Mouse (Mus musculus) liver, embryonic 13.5 days (tissue): ENCODE measurements around the gene Ecel1. TPM values are rescaled to one million over a fixed set of nuclear protein-coding genes. Genes with fewer than 3 reads are reported as not detected.
A peak's percentile ranks its signal among the peaks of the same experiment; 100 is the strongest.

ENCODE experiments used
- ATAC-seq: fragments of 200-750 bp; cut with Nextera tagmentation; 2 replicates; pipeline ENCODE4 v1.8.0; 2017; ENCODE audit warnings: low read depth, mild to moderate bottlenecking, moderate number of reproducible peaks, moderate library complexity
- DNase-seq: peaks from one replicate; pipeline ENCODE4 v3.0.0; 2022
- H3K27ac ChIP-seq: fragments of 300-500 bp; sonication (generic); 2 replicates; pipeline ENCODE4 v1.5.1; 2015; ENCODE audit warnings: moderate library complexity, mild to moderate bottlenecking, inconsistent platforms
- H3K27me3 ChIP-seq: fragments of 300-500 bp; sonication (generic); 2 replicates; pipeline ENCODE4 v1.6.1; 2015; ENCODE audit warnings: mild to moderate bottlenecking, inconsistent platforms
- H3K36me3 ChIP-seq: fragments of 300-500 bp; sonication (generic); 2 replicates; pipeline ENCODE4 v1.6.1; 2015; ENCODE audit warnings: mild to moderate bottlenecking, inconsistent platforms
- H3K4me1 ChIP-seq: fragments of 300-500 bp; sonication (generic); replicated peaks from 2 replicates; pipeline ENCODE4 v1.6.1; 2015; ENCODE audit warnings: inconsistent platforms
- H3K4me2 ChIP-seq: fragments of 300-500 bp; sonication (generic); 2 replicates; pipeline ENCODE4 v1.6.1; 2015; ENCODE audit warnings: inconsistent platforms, mild to moderate bottlenecking, moderate library complexity
- H3K4me3 ChIP-seq: fragments of 300-500 bp; sonication (generic); replicated peaks from 2 replicates; pipeline ENCODE4 v1.5.1; 2015; ENCODE audit warnings: mild to moderate bottlenecking, inconsistent platforms
- H3K9ac ChIP-seq: fragments of 300-500 bp; sonication (generic); 2 replicates; pipeline ENCODE4 v1.6.1; 2015; ENCODE audit warnings: mild to moderate bottlenecking, inconsistent platforms
- H3K9me3 ChIP-seq: fragments of 300-500 bp; sonication (generic); replicated peaks from 2 replicates; pipeline ENCODE4 v1.6.1; 2016; ENCODE audit warnings: inconsistent platforms
- WGBS: fragments of 180-500 bp; shearing (Covaris S2); methylation state at CpG from one replicate; pipeline ENCODE4 v1.1.7; 2015; ENCODE audit not compliant: insufficient replicate concordance; 5-methylcytosine and 5-hydroxymethylcytosine counted together
- polyA plus RNA-seq: library from polyadenylated mRNA; unstranded; fragments of >200 nt; fragmentation: Nextera tagmentation; extraction: Ambion mirVana; gene quantifications from 2 replicates; pipeline ENCODE4 v1.2.1, GENCODE M21; 2015

The Ecel1 gene
- polyA plus RNA-seq, 1 experiment from 2014 or later = not detected

DNA sequence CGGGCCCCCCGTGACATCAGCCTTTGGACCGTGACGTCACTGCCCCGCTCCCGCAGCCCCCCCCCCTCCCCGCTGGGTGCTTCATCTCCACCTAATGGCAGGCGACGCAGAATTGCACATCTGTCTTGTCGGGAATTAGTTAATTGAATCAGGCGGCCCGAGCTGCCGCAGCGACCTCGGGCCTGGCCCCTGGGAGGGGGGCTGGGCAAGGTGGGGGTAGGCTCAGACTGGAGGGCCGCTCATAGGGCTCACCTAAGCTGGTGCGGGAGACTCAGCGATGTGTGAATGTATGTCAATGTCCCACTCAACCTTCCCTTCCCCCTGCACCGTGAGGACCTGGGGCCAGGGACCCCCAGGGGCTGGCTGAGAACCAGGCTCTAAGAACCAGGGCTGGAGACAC lies 14.1 kb upstream of the Ecel1 start:
- WGBS = 17% methylated on average over 18 of the region's 19 CpGs
- peaks cover 8% of the 10 kb centered on the region; the same call in 1 of the 2 replicates for H3K4me1 ChIP-seq
- H3K4me3 ChIP-seq = no peak overlapping the region
- DNase-seq = no peak
- no peak overlapping the region for H3K27ac ChIP-seq
- no peak overlapping the region for H3K9ac ChIP-seq
- peaks cover 81% of the 10 kb centered on the region for H3K27me3 ChIP-seq
- no peaks in the 10 kb centered on the region for H3K36me3 ChIP-seq
- H3K4me2 ChIP-seq = no peak overlapping the region
- no peaks in the 10 kb centered on the region for H3K9me3 ChIP-seq
- no peak for ATAC-seq

DNA sequence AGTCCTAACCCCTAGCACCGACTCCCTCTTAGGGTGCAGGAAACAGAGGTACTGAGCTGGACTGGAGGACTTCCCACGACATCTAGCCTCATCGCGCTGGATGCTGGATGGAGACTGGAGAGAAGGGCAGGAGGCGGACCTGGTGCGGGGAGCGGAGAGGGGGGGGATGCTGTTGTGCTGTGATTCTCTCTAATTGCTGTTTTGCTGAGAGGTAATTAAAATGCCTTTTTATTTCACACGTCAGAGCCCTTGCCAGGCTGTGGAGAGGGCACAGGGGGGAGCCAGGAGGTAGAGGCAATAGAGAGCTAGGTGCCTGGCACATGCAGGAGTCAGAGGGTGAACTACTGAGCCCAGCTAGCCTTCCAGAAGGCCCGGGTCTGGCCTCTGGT lies 8.5 kb upstream of the Ecel1 start:
- Histone ChIP-seq H3K4me1 (no peaks in the 10 kb centered on the region), H3K9me3 (no peaks in the 10 kb centered on the region), H3K4me3 (no peak overlapping the region), H3K36me3 (no peaks in the 10 kb centered on the region), H3K9ac (no peak overlapping the region), H3K4me2 (no peak overlapping the region), H3K27me3 (peaks cover 66% of the 10 kb centered on the region), H3K27ac (no peak overlapping the region)
- DNase-seq (no peak), ATAC-seq (no peak)
- 39% methylated on average over 9 of the region's 9 CpGs for WGBS

DNA sequence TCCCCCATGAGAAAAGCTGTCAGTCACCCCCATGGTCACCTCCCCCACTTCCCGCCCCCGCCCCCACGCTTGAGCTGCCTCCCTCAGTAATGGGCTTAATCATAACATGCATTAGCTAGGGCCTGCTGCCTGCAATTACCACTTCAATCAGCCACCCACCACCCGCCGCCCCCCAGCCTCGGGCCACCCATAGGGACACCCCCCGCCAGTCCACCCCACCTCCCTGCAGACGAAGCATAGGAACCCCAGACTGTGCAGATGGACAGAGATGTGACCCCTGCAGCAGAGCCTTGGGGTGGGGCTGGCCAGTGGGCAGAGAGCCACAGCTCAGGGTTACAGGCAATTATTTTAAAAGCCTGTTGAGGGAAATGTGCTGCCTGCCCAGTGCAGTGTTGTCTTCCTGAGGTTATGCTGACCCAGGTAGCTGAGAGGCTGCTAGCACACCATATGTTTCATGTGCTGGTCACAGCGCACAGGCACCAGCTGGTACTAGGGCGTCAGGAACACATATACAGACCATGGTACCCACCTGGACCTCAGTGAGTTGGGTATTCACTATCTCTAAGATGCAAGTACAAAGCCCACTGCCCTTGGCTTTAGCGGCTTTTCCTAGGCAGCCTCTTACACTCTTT lies 8.0 kb upstream of the Ecel1 start:
- DNase-seq = no peak
- ATAC-seq = no peak
- Histone ChIP-seq H3K27me3 (peaks cover 63% of the 10 kb centered on the region), H3K36me3 (no peaks in the 10 kb centered on the region), H3K4me1 (no peaks in the 10 kb centered on the region), H3K9me3 (no peaks in the 10 kb centered on the region), H3K27ac (no peak overlapping the region), H3K4me3 (no peak overlapping the region), H3K4me2 (no peak overlapping the region), H3K9ac (no peak overlapping the region)
- 26% methylated on average over 11 of the region's 11 CpGs for WGBS

DNA sequence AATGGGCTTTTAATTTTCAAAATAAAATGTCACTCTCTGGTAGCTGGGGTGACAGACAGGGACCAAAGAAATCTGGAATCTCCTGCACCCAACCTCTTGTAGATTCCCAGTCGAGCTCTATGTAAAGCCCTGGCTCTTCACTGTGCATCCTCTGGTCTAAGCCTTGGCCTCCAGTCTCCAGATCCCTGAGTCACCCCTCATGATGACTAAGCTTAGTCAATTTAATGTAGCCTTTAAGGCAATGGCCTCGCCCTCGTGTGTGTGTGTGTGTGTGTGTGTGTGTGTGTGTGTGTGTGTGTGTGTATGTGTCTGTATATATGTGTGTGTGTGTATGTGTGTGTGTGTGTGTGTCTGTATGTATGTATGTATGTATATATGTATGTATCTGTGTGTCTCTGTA lies 3.1 kb upstream of the Ecel1 start:
- Histone ChIP-seq H3K36me3 (no peaks in the 10 kb centered on the region), H3K27me3 (peaks cover 70% of the 10 kb centered on the region)

DNA sequence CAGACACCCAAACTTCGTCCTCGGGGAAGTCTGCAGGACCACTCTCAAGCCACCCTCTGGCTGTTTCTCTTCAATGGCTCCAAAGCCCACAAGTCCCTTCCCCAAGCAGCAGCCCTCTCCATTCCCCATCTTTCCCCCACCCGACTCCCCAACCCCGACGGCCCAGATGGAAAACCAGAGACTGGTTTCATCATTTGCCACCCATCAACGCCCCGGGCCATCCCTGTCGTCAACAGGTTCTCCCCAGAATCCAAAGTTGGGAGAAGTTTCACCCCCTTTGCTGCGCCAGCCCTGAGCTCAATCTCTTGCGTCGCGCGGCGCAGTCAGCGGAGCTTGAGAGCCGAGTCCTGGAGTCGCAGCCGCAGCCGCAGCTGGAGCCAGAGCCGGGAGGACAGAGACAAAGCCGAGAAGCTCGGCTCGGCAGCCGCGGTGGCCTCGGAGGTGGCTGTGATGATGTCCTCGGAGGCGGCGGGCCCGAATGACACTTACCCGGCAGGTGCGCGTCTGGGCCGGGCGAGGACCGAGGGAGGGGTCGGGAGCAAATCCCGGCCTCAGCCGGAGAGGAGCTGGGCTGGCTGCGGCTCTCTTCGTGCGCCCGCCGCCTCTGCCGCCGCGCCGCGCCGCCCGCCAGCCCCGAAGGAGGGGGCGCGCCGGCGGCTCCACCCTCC lies 656 bp downstream of the Ecel1 start:
- Histone ChIP-seq H3K4me2 (0 out of 2 replicates have a peak overlapping the region, but pooled peaks have one; percentile 8), H3K4me1 (peaks cover 4% of the 10 kb centered on the region; the same call in 1 of the 2 replicates), H3K9ac (no peak overlapping the region), H3K4me3 (no peak overlapping the region), H3K27ac (no peak overlapping the region), H3K27me3 (peaks cover 95% of the 10 kb centered on the region), H3K9me3 (no peaks in the 10 kb centered on the region), H3K36me3 (no peaks in the 10 kb centered on the region)
- 3% methylated on average over 41 of the region's 56 CpGs for WGBS
- DNase-seq = no peak
- ATAC-seq = no peak

More for the DNA sequence above, 3.1 kb upstream of the Ecel1 start:
- 41% methylated on average over 3 of the region's 3 CpGs for WGBS
- ATAC-seq (no peak), DNase-seq (no peak)
- Histone ChIP-seq H3K4me1 (peaks cover 3% of the 10 kb centered on the region; the same call in 1 of the 2 replicates), H3K4me2 (no peak overlapping the region), H3K27ac (no peak overlapping the region), H3K4me3 (no peak overlapping the region), H3K9ac (no peak overlapping the region), H3K9me3 (no peaks in the 10 kb centered on the region)

DNA sequence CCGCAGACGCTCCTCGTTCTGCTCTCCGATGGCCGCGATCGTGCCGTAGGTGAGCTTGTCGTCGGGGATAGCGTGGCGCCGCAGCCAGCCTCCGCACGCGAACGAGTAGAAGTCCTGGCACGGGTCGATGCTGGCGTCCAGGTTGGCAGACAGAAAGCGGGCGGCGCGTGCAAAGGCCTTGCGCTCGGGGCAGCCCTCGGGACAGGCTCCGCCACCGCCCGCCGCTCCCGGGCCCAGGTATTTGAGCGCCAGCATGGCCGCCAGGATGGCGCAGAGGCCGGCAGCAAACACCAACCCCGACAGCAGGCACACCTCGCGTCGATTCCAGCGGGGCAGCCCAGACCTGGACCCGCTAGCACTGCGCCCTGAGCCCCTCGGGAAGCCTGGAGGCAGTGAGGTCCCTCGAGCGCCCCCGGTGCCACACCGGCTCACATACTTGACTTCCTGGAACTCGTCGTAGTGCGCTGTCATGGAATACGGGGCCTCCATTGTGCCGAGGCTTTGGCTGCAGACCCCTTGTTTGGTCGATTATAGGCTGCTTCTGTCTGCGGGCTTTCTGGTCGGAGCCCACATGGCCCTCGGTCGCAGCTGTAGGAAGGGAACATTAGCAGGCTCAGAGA lies 1.7 kb downstream of the Ecel1 start:
- Histone ChIP-seq H3K27ac (no peak overlapping the region), H3K9ac (no peak overlapping the region), H3K27me3 (peaks cover 95% of the 10 kb centered on the region), H3K4me1 (peaks cover 4% of the 10 kb centered on the region; the same call in 1 of the 2 replicates), H3K9me3 (no peaks in the 10 kb centered on the region), H3K4me2 (peak overlapping the region; percentile 34), H3K4me3 (peak overlapping the region; percentile 19), H3K36me3 (no peaks in the 10 kb centered on the region)
- ATAC-seq = no peak
- WGBS = 3% methylated on average over 57 of the region's 58 CpGs
- DNase-seq = no peak

DNA sequence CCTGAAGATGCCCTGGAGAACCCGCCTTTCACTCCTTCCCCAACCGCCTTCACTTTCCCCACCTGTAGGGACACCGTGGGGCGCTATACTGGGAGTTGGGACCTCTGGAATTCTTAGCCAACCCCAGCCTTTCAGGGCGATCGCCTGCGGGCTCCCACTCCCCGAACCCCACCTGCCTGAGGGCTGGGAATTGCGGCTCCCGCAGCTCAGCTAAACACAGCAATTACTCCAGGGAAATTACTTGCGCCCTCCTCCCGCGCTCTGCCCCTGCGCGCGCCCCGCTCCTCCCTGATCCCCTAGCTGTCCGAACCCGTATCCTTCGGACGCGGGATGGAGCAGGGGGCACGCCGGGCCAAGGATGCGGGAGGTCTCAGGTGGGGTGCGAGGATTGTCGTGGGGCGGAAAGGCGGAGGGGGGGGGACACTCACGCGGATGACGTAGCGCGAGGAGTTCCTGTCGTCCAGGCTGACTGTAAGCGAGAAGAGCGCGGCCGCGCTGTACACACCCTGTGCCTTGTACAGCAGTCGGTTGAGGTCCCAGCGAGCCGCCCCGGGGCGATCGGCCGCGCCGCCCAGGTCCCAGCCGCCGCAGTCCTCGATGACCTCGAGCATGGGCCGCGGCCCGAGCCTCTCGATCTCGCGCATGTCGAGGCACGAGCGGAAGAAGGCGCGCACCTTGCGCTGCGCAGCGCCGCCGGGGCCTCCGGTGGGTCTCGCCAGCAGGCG lies 2.4 kb downstream of the Ecel1 start:
- Histone ChIP-seq H3K36me3 (no peaks in the 10 kb centered on the region), H3K4me3 (peak overlapping the region; percentile 19), H3K4me1 (peaks cover 4% of the 10 kb centered on the region; the same call in 1 of the 2 replicates), H3K9ac (no peak overlapping the region), H3K27ac (no peak overlapping the region), H3K27me3 (peaks cover 90% of the 10 kb centered on the region), H3K4me2 (peak overlapping the region; percentile 34), H3K9me3 (no peaks in the 10 kb centered on the region)
- ATAC-seq (no peak), DNase-seq (no peak)
- 2% methylated on average over 72 of the region's 72 CpGs for WGBS

DNA sequence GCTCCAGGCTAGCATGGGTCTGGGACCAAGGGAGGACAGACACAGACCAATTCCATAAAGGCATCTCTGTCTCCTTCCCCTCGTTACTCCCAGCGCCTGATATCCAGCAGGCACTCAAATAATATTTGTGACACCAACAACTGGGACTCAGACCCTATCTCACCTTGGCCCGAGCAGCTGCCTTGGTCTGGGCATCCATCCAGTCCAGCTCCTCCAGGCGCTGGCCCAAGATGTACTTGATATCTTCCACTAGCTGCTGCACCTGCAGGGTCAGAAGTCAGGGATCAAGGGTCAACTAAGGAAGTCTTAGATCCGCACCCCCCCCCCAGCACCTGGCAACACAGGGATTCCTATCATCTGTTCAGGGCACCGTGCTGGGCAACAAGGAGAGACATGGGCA lies 5.0 kb downstream of the Ecel1 start:
- Histone ChIP-seq H3K4me3 (no peak overlapping the region), H3K27me3 (peaks cover 80% of the 10 kb centered on the region), H3K27ac (no peak overlapping the region), H3K4me1 (peaks cover 4% of the 10 kb centered on the region; the same call in 1 of the 2 replicates), H3K9me3 (no peaks in the 10 kb centered on the region), H3K4me2 (no peak overlapping the region), H3K9ac (no peak overlapping the region), H3K36me3 (no peaks in the 10 kb centered on the region)
- ATAC-seq (no peak), DNase-seq (no peak)
- 61% methylated on average over 6 of the region's 6 CpGs for WGBS

DNA sequence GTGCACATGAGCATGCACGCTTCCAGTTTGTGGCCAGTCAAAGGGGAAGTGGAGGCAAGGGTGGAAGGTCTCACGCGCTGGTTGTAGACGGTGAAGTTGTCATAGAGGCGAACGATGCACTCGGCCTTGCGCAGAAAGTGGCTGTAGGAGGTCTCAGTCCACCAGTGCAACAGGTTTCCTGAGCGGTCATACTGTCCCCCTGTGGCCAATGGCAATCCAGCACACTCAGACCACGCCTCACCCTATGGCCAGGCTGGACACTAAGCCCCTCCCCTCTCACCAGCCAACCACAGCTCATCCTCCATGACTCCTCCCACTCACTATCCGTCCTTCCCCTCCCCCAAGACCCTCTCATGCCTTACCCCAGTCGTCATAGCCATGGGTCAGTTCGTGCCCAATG lies 6.9 kb downstream of the Ecel1 start:
- Histone ChIP-seq H3K9ac (no peak overlapping the region), H3K27me3 (peaks cover 64% of the 10 kb centered on the region), H3K27ac (no peak overlapping the region), H3K4me2 (no peak overlapping the region), H3K9me3 (no peaks in the 10 kb centered on the region), H3K36me3 (no peaks in the 10 kb centered on the region), H3K4me1 (peaks cover 1% of the 10 kb centered on the region; the same call in 1 of the 2 replicates), H3K4me3 (no peak overlapping the region)
- ATAC-seq (no peak), DNase-seq (no peak)
- 31% methylated on average over 13 of the region's 13 CpGs for WGBS

DNA sequence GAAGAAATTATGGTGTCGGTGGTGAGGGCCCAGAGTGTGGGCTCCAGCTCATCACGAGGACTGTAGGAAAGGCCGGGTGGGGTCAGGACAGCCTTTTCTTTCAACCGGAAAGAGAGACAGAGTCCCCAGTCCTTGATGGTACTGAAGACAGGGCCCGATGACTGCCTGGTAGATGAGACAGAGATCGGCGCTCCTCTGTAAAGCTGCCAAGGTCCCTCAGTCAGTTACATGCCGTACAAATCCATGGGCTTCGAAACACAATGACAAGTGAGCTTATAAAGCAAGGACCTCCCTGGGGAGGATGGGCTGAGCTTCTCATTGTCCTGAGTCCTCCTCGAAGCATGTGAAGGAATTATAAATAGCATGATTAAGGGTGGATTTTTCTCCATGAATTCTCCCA lies 13.2 kb downstream of the Ecel1 start:
- no peaks in the 10 kb centered on the region for H3K4me1 ChIP-seq
- no peak overlapping the region for H3K4me2 ChIP-seq
- no peak overlapping the region for H3K27ac ChIP-seq
- H3K27me3 ChIP-seq = 0 out of 2 replicates have a peak, but pooled peaks cover 14% of the 10 kb centered on the region
- no peak overlapping the region for H3K4me3 ChIP-seq
- WGBS = 71% methylated on average over 10 of the region's 10 CpGs
- no peaks in the 10 kb centered on the region for H3K36me3 ChIP-seq
- no peak overlapping the region for H3K9ac ChIP-seq
- no peak for DNase-seq
- no peaks in the 10 kb centered on the region for H3K9me3 ChIP-seq
- no peak for ATAC-seq

DNA sequence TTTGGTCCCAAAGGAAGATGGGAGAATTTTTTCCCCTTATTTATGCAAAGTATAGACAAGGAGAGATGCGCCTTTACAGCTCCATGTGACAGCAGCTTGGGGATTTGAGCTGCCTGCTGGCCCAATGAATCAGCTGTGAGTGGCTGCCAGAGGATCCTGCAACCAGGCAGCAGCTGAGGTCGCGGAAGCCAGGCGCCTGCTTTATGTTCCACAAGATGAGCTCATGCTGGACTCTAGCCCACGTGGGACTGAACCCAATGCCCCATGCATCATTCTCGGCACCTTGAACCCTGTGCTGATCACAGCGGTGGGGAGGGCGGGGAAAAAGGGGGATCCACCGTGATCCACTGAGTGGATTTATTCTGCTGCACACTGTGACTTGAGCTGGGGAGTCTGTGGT lies 13.9 kb downstream of the Ecel1 start:
- H3K4me1 ChIP-seq = no peaks in the 10 kb centered on the region
- ATAC-seq = no peak
- H3K9me3 ChIP-seq = no peaks in the 10 kb centered on the region
- H3K27me3 ChIP-seq = 0 out of 2 replicates have a peak, but pooled peaks cover 13% of the 10 kb centered on the region
- no peak overlapping the region for H3K4me3 ChIP-seq
- H3K27ac ChIP-seq = no peak overlapping the region
- 64% methylated on average over 9 of the region's 9 CpGs for WGBS
- no peak overlapping the region for H3K9ac ChIP-seq
- no peaks in the 10 kb centered on the region for H3K36me3 ChIP-seq
- DNase-seq = no peak
- H3K4me2 ChIP-seq = no peak overlapping the region
